Mouse (Mus musculus) heart, adult 2 months (tissue): ENCODE data around the gene Gm20388.

ENCODE experiments used
- CTCF ChIP-seq: fragments of 200-600 bp; IDR thresholded peaks from 2 replicates; pipeline ENCODE4 v1.8.1; 2022; ENCODE audit warnings: antibody characterized with exemption, mild to moderate bottlenecking, moderate library complexity
- POLR2A ChIP-seq: fragments of 200-500 bp; IDR thresholded peaks from 2 replicates; pipeline ENCODE4 v1.6.1; 2011; ENCODE audit warnings: mild to moderate bottlenecking, low read depth, low read length, control low read depth; ENCODE audit not compliant: insufficient read depth

GRCm38 (mm10) chr8:122640825-122641224 is 2730.2 kb downstream of the Gm20388 start:
- TF ChIP-seq CTCF (no peak), POLR2A (no peak)
